ENCODE assay signal across 9 mouse cellular contexts in genomic region chr2:167933397-167933796, GRCm38 (mm10). TPM values are rescaled to one million over a fixed set of nuclear protein-coding genes. Genes with fewer than 3 reads are reported as not detected.
DNase-seq lines count a peak whose midpoint lies in the region; ATAC-seq lines count a peak whose summit lies in the region.
"Had no signal": no experiment of that assay in that cellular context is flagged by ENCODE, and none has a peak within 500 bp of the region (broad histone marks: within the 10 kb centered on the region; RNA-seq: fewer than 3 reads in every experiment).

No protein-coding gene starts in this region.

- H3K4me3 ChIP-seq in liver, embryonic 11.5 days (ENCODE audit: low read depth, low read length) = peak overlapping the region; percentile 94
- H3K4me3 ChIP-seq in embryonic facial prominence, embryonic 14.5 days (ENCODE audit: low read depth, low read length) = peak overlapping the region; percentile 88
- peak overlapping the region; percentile 82 for H3K4me3 ChIP-seq in intestine, embryonic 16.5 days (ENCODE audit: low read length)
- H3K4me3 ChIP-seq in neural tube, embryonic 14.5 days (ENCODE audit: low read depth, low read length) = peak overlapping the region; percentile 91

- H3K36me3 ChIP-seq in liver, embryonic 11.5 days (ENCODE audit: control insufficient read depth, insufficient read depth, low read length) = no peaks in the 10 kb centered on the region; the same call in 1 of the 2 replicates
- no peaks in the 10 kb centered on the region for H3K36me3 ChIP-seq in embryonic facial prominence, embryonic 14.5 days (ENCODE audit: control insufficient read depth, insufficient read depth, low read length)
- no peaks in the 10 kb centered on the region for H3K36me3 ChIP-seq in intestine, embryonic 16.5 days (ENCODE audit: control insufficient read depth, insufficient read depth, low read length)
- H3K36me3 ChIP-seq in neural tube, embryonic 14.5 days (ENCODE audit: control insufficient read depth, insufficient read depth, low read length) = no peaks in the 10 kb centered on the region

- H3K27me3 ChIP-seq in liver, embryonic 11.5 days (replicated peaks; ENCODE audit: control insufficient read depth, insufficient read depth, low read length) = no peaks in the 10 kb centered on the region
- H3K27me3 ChIP-seq in embryonic facial prominence, embryonic 14.5 days (replicated peaks; ENCODE audit: control insufficient read depth, insufficient read depth, low read length) = no peaks in the 10 kb centered on the region
- no peaks in the 10 kb centered on the region for H3K27me3 ChIP-seq in intestine, embryonic 16.5 days (replicated peaks; ENCODE audit: control insufficient read depth, insufficient read depth, low read length)
- no peaks in the 10 kb centered on the region for H3K27me3 ChIP-seq in neural tube, embryonic 14.5 days (ENCODE audit: control insufficient read depth, insufficient read depth, low read length)

- no peak for ATAC-seq in liver, embryonic 11.5 days (replicated peaks; ENCODE audit: low FRiP score)
- no peak for ATAC-seq in embryonic facial prominence, embryonic 14.5 days (ENCODE audit: low read depth)
- no peak for ATAC-seq in intestine, embryonic 16.5 days
- ATAC-seq in neural tube, embryonic 14.5 days (ENCODE audit: low read depth) = no peak

- no peaks in the 10 kb centered on the region for H3K9me3 ChIP-seq in liver, embryonic 11.5 days (ENCODE audit: control insufficient read depth, low read length)
- no peaks in the 10 kb centered on the region for H3K9me3 ChIP-seq in embryonic facial prominence, embryonic 14.5 days (ENCODE audit: control insufficient read depth, low read length)
- H3K9me3 ChIP-seq in intestine, embryonic 16.5 days (ENCODE audit: control insufficient read depth, low read length) = no peaks in the 10 kb centered on the region
- H3K9me3 ChIP-seq in neural tube, embryonic 14.5 days (ENCODE audit: control insufficient read depth, low read length) = no peaks in the 10 kb centered on the region

- H3K4me1 ChIP-seq in liver, embryonic 11.5 days (replicated peaks; ENCODE audit: control insufficient read depth, insufficient read depth, low read length) = peaks cover 35% of the 10 kb centered on the region
- peaks cover 16% of the 10 kb centered on the region; the same call in 1 of the 2 replicates for H3K4me1 ChIP-seq in embryonic facial prominence, embryonic 14.5 days (ENCODE audit: control insufficient read depth, insufficient read depth, low read length)
- peaks cover 19% of the 10 kb centered on the region for H3K4me1 ChIP-seq in intestine, embryonic 16.5 days (ENCODE audit: control insufficient read depth, insufficient read depth, low read length)
- H3K4me1 ChIP-seq in neural tube, embryonic 14.5 days (ENCODE audit: control insufficient read depth, insufficient read depth, low read length) = peaks cover 31% of the 10 kb centered on the region

- H3K27ac ChIP-seq in liver, embryonic 11.5 days (ENCODE audit: low read depth, low read length) = no peak overlapping the region
- H3K27ac ChIP-seq in embryonic facial prominence, embryonic 14.5 days (replicated peaks; ENCODE audit: low read depth, low read length) = no peak overlapping the region
- H3K27ac ChIP-seq in intestine, embryonic 16.5 days (ENCODE audit: low read length) = no peak overlapping the region
- no peak overlapping the region for H3K27ac ChIP-seq in neural tube, embryonic 14.5 days (ENCODE audit: low read depth, low read length)

- peak overlapping the region; percentile 91 for H3K4me2 ChIP-seq in liver, embryonic 11.5 days
- peak overlapping the region; percentile 80 for H3K4me2 ChIP-seq in embryonic facial prominence, embryonic 14.5 days (ENCODE audit: low read depth, low read length)
- peak overlapping the region; percentile 92 for H3K4me2 ChIP-seq in intestine, embryonic 16.5 days (ENCODE audit: low read depth, low read length)
- peak overlapping the region; percentile 71 for H3K4me2 ChIP-seq in neural tube, embryonic 14.5 days (ENCODE audit: low read depth, low read length)

- DNase-seq in liver, embryonic 11.5 days (ENCODE audit: low spot score) = no peak
- no peak for DNase-seq in liver
- peak; percentile 41 for DNase-seq in embryonic facial prominence, embryonic 14.5 days (ENCODE audit: low spot score)
- DNase-seq in retina, postnatal 1 day = no peak
- no peak for DNase-seq in right cerebral cortex, postnatal 25 days
- no peak for DNase-seq in cerebellum, adult 11-12 months
- DNase-seq: kidney, postnatal 25 days had no signal

- WGBS in liver, embryonic 11.5 days = 55% methylated on average over 7 of the region's 7 CpGs
- 24% methylated on average over 7 of the region's 7 CpGs for WGBS in embryonic facial prominence, embryonic 14.5 days
- WGBS in intestine, embryonic 16.5 days = 40% methylated on average over 7 of the region's 7 CpGs
- WGBS in neural tube, embryonic 14.5 days = 46% methylated on average over 7 of the region's 7 CpGs

- H3K9ac ChIP-seq in liver, embryonic 11.5 days (ENCODE audit: low read depth, low read length) = peak overlapping the region; percentile 91
- H3K9ac ChIP-seq in embryonic facial prominence, embryonic 14.5 days (ENCODE audit: low read depth, low read length) = peak overlapping the region; percentile 86
- H3K9ac ChIP-seq in intestine, embryonic 16.5 days (ENCODE audit: low read depth, low read length) = peak overlapping the region; percentile 87
- H3K9ac ChIP-seq in neural tube, embryonic 14.5 days (replicated peaks; ENCODE audit: low read depth, low read length) = peak overlapping the region; percentile 87

RNA-seq across cellular contexts. Expression of gene Ptpn1, which starts 1.5 kb away (rescaled TPM):
- polyA plus RNA-seq in liver, embryonic 11.5 days (2014; fragmentation: Nextera tagmentation; extraction: Ambion mirVana) = 50.7 and 53.6 TPM in 2 replicates
- 49.4 and 49.7 TPM in 2 replicates for polyA plus RNA-seq in embryonic facial prominence, embryonic 14.5 days (2014; fragmentation: Nextera tagmentation; extraction: Ambion mirVana)
- 37.7 and 45.5 TPM in 2 replicates for polyA plus RNA-seq in intestine, embryonic 16.5 days (2015; fragmentation: Nextera tagmentation; extraction: Ambion mirVana)
- polyA plus RNA-seq in neural tube, embryonic 14.5 days (2014; fragmentation: Nextera tagmentation; extraction: Ambion mirVana) = 57.9 and 77.8 TPM in 2 replicates
